Mouse (Mus musculus) small intestine, adult 2 months (tissue): ENCODE data around the gene Mast1.

Source experiments
- CTCF ChIP-seq: fragments of 200-500 bp; IDR thresholded peaks from 2 replicates; pipeline ENCODE4 v1.5.1; 2012; ENCODE audit warnings: low read depth, mild to moderate bottlenecking, control low read depth, inconsistent platforms, low read length, moderate library complexity, mixed read lengths; ENCODE audit not compliant: insufficient replicate concordance, insufficient read length; ENCODE audit errors: extremely low read depth
- POLR2A ChIP-seq: fragments of 200-500 bp; IDR thresholded peaks from 2 replicates; pipeline ENCODE4 v1.6.1; 2012; ENCODE audit warnings: low read depth, mild to moderate bottlenecking, control low read depth, inconsistent platforms, low read length, moderate library complexity

DNA sequence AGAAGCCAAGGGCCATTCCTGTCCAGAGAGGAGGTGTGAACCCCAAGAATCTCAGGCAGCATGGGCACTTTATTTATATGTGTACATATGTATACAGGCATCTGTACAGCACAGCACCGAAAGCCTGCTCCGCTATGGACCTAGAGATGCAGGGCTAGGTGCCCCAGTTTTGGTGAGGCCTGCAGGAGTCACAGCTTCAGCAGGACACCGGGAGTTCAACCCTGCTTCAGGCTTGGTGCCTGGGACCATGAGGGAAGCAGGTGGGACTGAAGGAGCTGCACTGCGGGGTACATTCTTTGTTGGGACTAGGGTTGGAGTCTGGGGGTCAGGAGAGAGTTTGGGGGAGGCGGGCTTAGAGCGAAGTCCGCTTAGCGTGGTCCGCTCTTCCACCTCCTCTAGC lies 25.3 kb downstream of the Mast1 start:
- TF ChIP-seq CTCF: no peak
- TF ChIP-seq POLR2A: no peak
